Mouse (Mus musculus): ENCODE measurements around the gene Tor1a. TPM values are rescaled to one million over a fixed set of nuclear protein-coding genes. Genes with fewer than 3 reads are reported as not detected.
A peak's percentile ranks its signal among the peaks of the same experiment; 100 is the strongest.

The Tor1a gene
- total and polyA plus RNA-seq, 2 experiments from 2014 or later: 62.4 to 83.2 TPM

DNA sequence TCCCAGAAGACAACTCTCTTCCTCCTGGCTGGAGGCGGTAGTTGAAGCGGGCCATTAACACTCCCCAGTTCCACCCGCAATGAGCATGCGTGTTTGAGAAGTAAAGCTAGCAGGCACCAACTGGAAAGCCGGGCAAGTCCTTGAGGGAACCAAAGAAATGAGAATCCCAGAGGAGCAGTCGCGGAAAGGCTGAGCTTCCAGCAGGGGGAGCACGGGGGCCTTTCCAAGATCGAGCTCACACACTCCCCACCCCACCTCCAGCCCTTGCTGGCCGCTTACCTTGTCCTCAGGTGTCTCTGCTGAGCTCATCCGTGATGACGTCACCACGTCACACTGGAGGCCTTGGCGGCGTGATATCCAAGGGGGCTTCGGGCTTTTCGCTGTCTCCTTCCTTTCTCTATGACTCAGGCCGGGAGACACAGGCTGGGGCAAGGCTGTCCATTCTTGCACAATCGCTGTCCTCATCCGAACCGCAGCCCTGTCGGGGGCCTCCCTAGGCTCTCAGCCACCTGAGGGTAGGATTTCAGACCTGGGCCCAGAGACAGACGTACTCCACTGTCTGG is 38.2 kb downstream of the Tor1a start, which contains the start of gene Ptges:
Gene Ptges, minus strand, starts transcription at position 381 of the 563 bp plus-strand sequence.
- TF ChIP-seq CTCF (IDR thresholded peaks at IDR 0.05; ENCODE audit: low read depth): peak; percentile 80
- 3% methylated on average over 23 of the region's 23 CpGs for WGBS
- Histone ChIP-seq H3K9me3 (ENCODE audit: low read length) (no peaks in the 10 kb centered on the region), H3K27ac (peak within 1 kb of the TSS; percentile 82), H3K27me3 (ENCODE audit: insufficient read depth, low read length) (no peaks in the 10 kb centered on the region), H3K9ac (replicated peaks; ENCODE audit: low read length) (peak within 1 kb of the TSS; percentile 53), H3K4me2 (ENCODE audit: low read depth, low read length) (peak within 1 kb of the TSS; percentile 64), H3K4me1 (ENCODE audit: insufficient read depth, low read length) (peaks cover 6% of the 10 kb centered on the region; the same call in 1 of the 2 replicates), H3K4me3 (ENCODE audit: low read length) (peak within 1 kb of the TSS; percentile 25), H3K36me3 (ENCODE audit: insufficient read depth, low read length) (no peaks in the 10 kb centered on the region)
- ATAC-seq (peak; percentile 85), DNase-seq (ENCODE audit: low spot score) (peak; percentile 90)

DNA sequence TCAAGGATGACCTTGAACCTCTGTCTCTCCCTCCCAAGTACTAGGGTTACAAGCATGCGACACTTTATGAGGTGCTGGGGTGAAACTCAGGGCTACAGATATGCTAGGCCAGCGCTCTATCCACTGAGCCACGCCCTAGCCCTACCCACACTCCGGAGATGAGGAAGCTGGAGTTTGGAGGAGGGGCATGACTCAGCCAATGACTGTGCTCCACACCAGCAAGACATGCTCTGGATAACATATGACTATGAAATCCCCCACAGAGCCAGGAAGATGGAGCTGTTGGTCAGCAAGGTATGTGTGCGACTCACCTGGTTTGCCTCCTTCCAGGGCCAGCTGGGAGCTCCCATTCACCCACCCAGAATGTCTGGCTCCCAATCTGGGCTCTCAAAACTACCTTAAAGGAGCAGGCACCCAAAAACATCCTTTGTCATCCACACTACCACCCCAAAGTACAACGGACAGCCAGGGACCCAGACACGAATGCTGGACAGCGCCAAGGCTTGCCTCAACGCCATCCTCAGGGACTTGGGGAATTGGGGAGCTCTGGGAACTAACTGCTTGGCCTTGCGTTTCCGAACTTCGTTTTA is 38.7 kb downstream of the Tor1a start:
- TF ChIP-seq CTCF (IDR thresholded peaks at IDR 0.05; ENCODE audit: low read depth): no peak
- DNase-seq (ENCODE audit: low spot score) (no peak), ATAC-seq (peak; percentile 8; the same call in 1 of the 2 replicates)
- Histone ChIP-seq H3K9me3 (ENCODE audit: low read length) (no peaks in the 10 kb centered on the region), H3K4me1 (ENCODE audit: insufficient read depth, low read length) (peaks cover 6% of the 10 kb centered on the region; the same call in 1 of the 2 replicates), H3K9ac (replicated peaks; ENCODE audit: low read length) (peak overlapping the region; percentile 53; the same call in 1 of the 2 replicates), H3K4me3 (ENCODE audit: low read length) (peak overlapping the region; percentile 25; the same call in 1 of the 2 replicates), H3K27ac (peak overlapping the region; percentile 82; the same call in 1 of the 2 replicates), H3K36me3 (ENCODE audit: insufficient read depth, low read length) (no peaks in the 10 kb centered on the region), H3K4me2 (ENCODE audit: low read depth, low read length) (peak overlapping the region; percentile 64), H3K27me3 (ENCODE audit: insufficient read depth, low read length) (no peaks in the 10 kb centered on the region)
- WGBS: 30% methylated on average over 12 of the region's 12 CpGs

DNA sequence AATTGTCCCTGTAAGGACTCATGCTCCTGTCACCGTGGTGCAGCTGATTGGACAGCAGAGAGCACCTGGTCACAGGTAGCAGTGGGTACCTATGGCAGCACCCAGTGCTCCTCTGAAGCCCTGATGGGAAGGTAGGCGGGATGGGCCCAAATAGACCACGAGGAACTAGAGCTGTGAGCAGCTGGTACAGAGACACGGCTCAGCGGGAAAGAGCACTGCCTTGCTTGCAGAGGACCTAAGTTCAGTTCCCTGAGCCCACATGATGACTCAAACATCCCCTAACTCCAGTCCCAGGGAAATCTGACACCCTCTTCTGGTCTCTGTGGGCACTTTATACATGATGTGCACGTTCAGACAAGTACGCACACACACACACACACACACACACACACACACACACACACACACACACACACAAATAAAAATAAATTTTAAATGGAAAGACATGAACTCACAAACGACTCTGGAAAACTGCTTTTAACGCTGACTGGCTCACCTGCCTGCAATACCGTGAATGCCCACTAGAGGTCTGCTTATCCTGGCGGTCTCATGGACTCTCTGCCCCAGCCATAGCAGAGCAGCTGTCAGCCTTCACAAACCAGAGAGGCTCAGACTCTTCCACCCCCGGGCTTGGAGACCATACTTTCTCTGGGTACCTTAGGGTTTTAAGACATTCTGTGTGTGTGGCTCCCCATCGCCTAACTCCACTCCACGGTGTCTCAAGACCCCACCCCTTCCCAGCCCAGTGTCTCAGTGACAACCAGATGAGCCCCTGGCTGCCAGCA is 39.7 kb downstream of the Tor1a start:
- Histone ChIP-seq H3K4me1 (ENCODE audit: insufficient read depth, low read length) (peaks cover 6% of the 10 kb centered on the region; the same call in 1 of the 2 replicates), H3K9me3 (ENCODE audit: low read length) (no peaks in the 10 kb centered on the region), H3K27me3 (ENCODE audit: insufficient read depth, low read length) (no peaks in the 10 kb centered on the region), H3K27ac (peak overlapping the region; percentile 82; the same call in 1 of the 2 replicates), H3K4me2 (ENCODE audit: low read depth, low read length) (no peak overlapping the region), H3K9ac (replicated peaks; ENCODE audit: low read length) (no peak overlapping the region), H3K4me3 (ENCODE audit: low read length) (no peak overlapping the region), H3K36me3 (ENCODE audit: insufficient read depth, low read length) (no peaks in the 10 kb centered on the region)
- peak; percentile 91 for DNase-seq (ENCODE audit: low spot score)
- ATAC-seq: peak; percentile 57; the same call in 1 of the 2 replicates
- 25% methylated on average over 14 of the region's 14 CpGs for WGBS
- peak; percentile 94 for TF ChIP-seq CTCF (IDR thresholded peaks at IDR 0.05; ENCODE audit: low read depth)

DNA sequence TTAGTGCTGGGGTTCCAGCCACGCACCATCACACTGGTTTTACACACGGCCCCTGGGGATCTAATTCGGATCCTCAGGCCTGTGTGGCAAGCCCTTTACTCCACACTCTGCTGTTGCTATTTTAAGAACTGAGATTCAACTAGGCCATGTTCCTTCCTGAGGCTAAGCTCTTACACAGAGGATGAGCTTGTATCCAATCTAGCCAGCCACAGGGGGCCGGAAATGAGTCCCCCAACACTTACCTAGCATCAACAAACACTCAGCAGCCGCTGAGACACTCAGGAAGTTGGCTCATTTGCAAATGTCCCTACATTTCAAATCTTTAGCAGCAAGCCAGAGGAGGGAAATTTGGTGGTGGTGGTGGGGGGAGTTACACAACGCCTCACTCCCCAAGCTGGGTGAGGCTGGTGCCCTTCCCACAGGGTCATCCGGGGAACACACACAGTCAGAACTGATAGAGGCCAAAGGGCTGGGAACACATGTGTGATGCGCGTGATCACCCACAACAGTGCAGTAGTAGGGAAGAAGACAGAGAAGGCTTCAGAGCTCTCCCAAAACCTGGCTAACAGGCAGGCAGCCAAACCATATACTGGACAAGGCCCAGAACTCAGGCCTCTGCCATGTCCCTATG is 40.5 kb downstream of the Tor1a start:
- peaks cover 6% of the 10 kb centered on the region; the same call in 1 of the 2 replicates for H3K4me1 ChIP-seq (ENCODE audit: insufficient read depth, low read length)
- no peaks in the 10 kb centered on the region for H3K9me3 ChIP-seq (ENCODE audit: low read length)
- no peaks in the 10 kb centered on the region for H3K27me3 ChIP-seq (ENCODE audit: insufficient read depth, low read length)
- H3K4me3 ChIP-seq (ENCODE audit: low read length): no peak overlapping the region
- DNase-seq (ENCODE audit: low spot score) (peak; percentile 34), ATAC-seq (no peak)
- no peak overlapping the region for H3K4me2 ChIP-seq (ENCODE audit: low read depth, low read length)
- no peaks in the 10 kb centered on the region for H3K36me3 ChIP-seq (ENCODE audit: insufficient read depth, low read length)
- WGBS: 64% methylated on average over 9 of the region's 9 CpGs
- H3K27ac ChIP-seq: peak overlapping the region; percentile 51; the same call in 1 of the 2 replicates
- H3K9ac ChIP-seq (replicated peaks; ENCODE audit: low read length): no peak overlapping the region
- no peak for TF ChIP-seq CTCF (IDR thresholded peaks at IDR 0.05; ENCODE audit: low read depth)

DNA sequence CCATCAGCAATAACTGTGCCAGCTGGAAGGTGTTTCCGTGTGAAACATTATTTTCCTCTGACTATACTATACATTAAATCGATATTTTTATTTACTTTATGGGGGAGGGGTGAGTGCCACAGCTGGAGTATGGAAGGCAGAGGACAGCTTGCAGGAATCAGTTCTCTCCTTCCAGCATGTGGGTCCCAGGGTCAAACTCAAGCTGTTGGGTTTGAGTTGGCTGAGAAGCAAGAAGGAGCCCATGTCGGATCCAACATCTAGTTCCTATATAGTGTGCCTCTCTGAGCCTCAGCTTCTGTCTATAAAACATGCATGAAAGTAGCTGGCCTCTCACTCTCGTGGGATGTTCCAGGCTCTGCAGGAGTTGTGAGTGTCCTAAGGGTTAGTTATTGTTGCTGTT is 41.4 kb downstream of the Tor1a start:
- WGBS: 80% methylated on average over 4 of the region's 4 CpGs
- no peak for ATAC-seq
- TF ChIP-seq CTCF (IDR thresholded peaks at IDR 0.05; ENCODE audit: low read depth): no peak

DNA sequence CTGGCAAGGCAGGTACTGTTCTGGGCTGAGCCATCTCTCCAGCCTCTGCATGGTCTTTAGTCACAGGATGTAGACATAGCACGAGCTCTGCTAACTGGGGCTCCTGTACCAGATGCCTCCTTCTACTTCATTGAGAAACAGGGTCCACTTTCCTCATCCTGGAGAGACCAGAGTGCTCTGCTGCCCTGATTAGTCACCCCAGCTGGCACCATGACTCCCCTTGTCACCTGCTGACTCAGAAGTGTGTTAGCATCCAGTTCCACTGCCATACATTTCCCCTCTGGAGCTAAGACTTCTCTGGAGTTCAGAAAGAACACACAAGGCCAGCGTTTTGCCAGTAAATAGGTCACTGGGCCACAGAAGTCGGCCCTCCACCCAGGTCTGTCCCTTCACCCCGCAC is 42.6 kb downstream of the Tor1a start:
- no peak for TF ChIP-seq CTCF (IDR thresholded peaks at IDR 0.05; ENCODE audit: low read depth)
- Histone ChIP-seq H3K36me3 (ENCODE audit: insufficient read depth, low read length) (no peaks in the 10 kb centered on the region), H3K9me3 (ENCODE audit: low read length) (no peaks in the 10 kb centered on the region), H3K9ac (replicated peaks; ENCODE audit: low read length) (no peak overlapping the region), H3K4me3 (ENCODE audit: low read length) (no peak overlapping the region), H3K4me1 (ENCODE audit: insufficient read depth, low read length) (peaks cover 6% of the 10 kb centered on the region; the same call in 1 of the 2 replicates), H3K4me2 (ENCODE audit: low read depth, low read length) (no peak overlapping the region), H3K27ac (no peak overlapping the region), H3K27me3 (ENCODE audit: insufficient read depth, low read length) (no peaks in the 10 kb centered on the region)
- ATAC-seq (no peak), DNase-seq (ENCODE audit: low spot score) (no peak)
- WGBS: 83% methylated on average over 4 of the region's 4 CpGs

More for the DNA sequence above, 41.4 kb downstream of the Tor1a start:
- Histone ChIP-seq H3K27ac (peak overlapping the region; percentile 51; the same call in 1 of the 2 replicates), H3K9ac (replicated peaks; ENCODE audit: low read length) (no peak overlapping the region), H3K4me3 (ENCODE audit: low read length) (no peak overlapping the region), H3K27me3 (ENCODE audit: insufficient read depth, low read length) (no peaks in the 10 kb centered on the region), H3K4me1 (ENCODE audit: insufficient read depth, low read length) (peaks cover 6% of the 10 kb centered on the region; the same call in 1 of the 2 replicates), H3K36me3 (ENCODE audit: insufficient read depth, low read length) (no peaks in the 10 kb centered on the region), H3K4me2 (ENCODE audit: low read depth, low read length) (no peak overlapping the region), H3K9me3 (ENCODE audit: low read length) (no peaks in the 10 kb centered on the region)
- no peak for DNase-seq (ENCODE audit: low spot score)
